Comparison of ENCODE assay signal across 8 mouse cellular contexts in genomic region chr1:59487651-59488051, GRCm38 (mm10). TPM values are rescaled to one million over a fixed set of nuclear protein-coding genes. Genes with fewer than 3 reads are reported as not detected.
DNase-seq lines count a peak whose midpoint lies in the region; ATAC-seq lines count a peak whose summit lies in the region.

No protein-coding gene starts in this region.

- peak overlapping the region; percentile 53 for H3K4me2 ChIP-seq in heart, embryonic 14.5 days (ENCODE audit: low read length)
- H3K4me2 ChIP-seq in midbrain, embryonic 11.5 days: peak overlapping the region; percentile 28

- peak overlapping the region; percentile 87 for H3K4me3 ChIP-seq in embryonic facial prominence, embryonic 10.5 days
- peak overlapping the region; percentile 16 to 17; a peak in 2 of 4 replicates for H3K4me3 ChIP-seq in heart, embryonic 14.5 days (ENCODE audit: control insufficient read depth in 1 of 2, insufficient read depth in 1 of 2, low read depth in 1 of 2, low read length in 2 of 2)
- H3K4me3 ChIP-seq in midbrain, embryonic 11.5 days (ENCODE audit: low read depth, low read length): no peak overlapping the region; the same call in 1 of the 2 replicates

- intact Hi-C loops in heart, postnatal 25 days (cut with DNase I): loop anchor here (10.0 kb wide), 1 partner anchor 97 kb away; no protein-coding TSS in a partner anchor

- 0 out of 2 replicates have a peak, but pooled peaks cover 3% of the 10 kb centered on the region for H3K27me3 ChIP-seq in embryonic facial prominence, embryonic 10.5 days (replicated peaks; ENCODE audit: low read depth, poor library complexity, severe bottlenecking)
- H3K27me3 ChIP-seq in heart, embryonic 14.5 days (ENCODE audit: control insufficient read depth, insufficient read depth, low read length): peaks cover 20% of the 10 kb centered on the region
- H3K27me3 ChIP-seq in midbrain, embryonic 11.5 days (ENCODE audit: control insufficient read depth, insufficient read depth, low read length): peaks cover 3% of the 10 kb centered on the region; the same call in 1 of the 2 replicates

- H3K9ac ChIP-seq in heart, embryonic 14.5 days (ENCODE audit: low read length): peak overlapping the region; percentile 12; the same call in 1 of the 2 replicates
- peak overlapping the region; percentile 28; the same call in 1 of the 2 replicates for H3K9ac ChIP-seq in midbrain, embryonic 11.5 days (ENCODE audit: low read length)

- peak; percentile 94 for DNase-seq in heart, adult 11 months
- no peak for DNase-seq in heart, postnatal 25 days (ENCODE audit: low spot score)
- peak; percentile 71 for DNase-seq in embryonic facial prominence, embryonic 10.5 days (ENCODE audit: low spot score)
- DNase-seq in kidney, postnatal 10 days: peak; percentile 53
- peak; percentile 92 for DNase-seq in midbrain, embryonic 11.5 days (ENCODE audit: low spot score, missing footprints)
- no peak for DNase-seq in left cerebral cortex, adult 11 months (ENCODE audit: low spot score)
- no peak for DNase-seq in right cerebral cortex, postnatal 36 days (ENCODE audit: low spot score in 2 of 2)

- ATAC-seq in heart, embryonic 14.5 days (ENCODE audit: insufficient number of reproducible peaks, insufficient read depth, low FRiP score, low read depth): no peak
- ATAC-seq in midbrain, embryonic 11.5 days (ENCODE audit: low FRiP score): no peak

- H3K4me1 ChIP-seq in embryonic facial prominence, embryonic 10.5 days: peaks cover 83% of the 10 kb centered on the region
- H3K4me1 ChIP-seq in heart, embryonic 14.5 days (ENCODE audit: control insufficient read depth in 2 of 2, insufficient read depth in 2 of 2, low read length in 2 of 2): peaks cover 16 to 32% of the 10 kb centered on the region in 2 experiments
- H3K4me1 ChIP-seq in midbrain, embryonic 11.5 days (ENCODE audit: control insufficient read depth, insufficient read depth, low read length): peaks cover 45% of the 10 kb centered on the region

- peaks cover 66% of the 10 kb centered on the region for H3K36me3 ChIP-seq in embryonic facial prominence, embryonic 10.5 days (replicated peaks)
- no peaks in the 10 kb centered on the region for H3K36me3 ChIP-seq in heart, embryonic 14.5 days (ENCODE audit: control insufficient read depth, insufficient read depth, low read length)
- H3K36me3 ChIP-seq in midbrain, embryonic 11.5 days (ENCODE audit: control insufficient read depth, insufficient read depth, low read length): no peaks in the 10 kb centered on the region

- 4% methylated on average over 10 of the region's 10 CpGs for WGBS in embryonic facial prominence, embryonic 10.5 days
- WGBS in heart, embryonic 14.5 days: 7% methylated on average over 10 of the region's 10 CpGs
- WGBS in midbrain, embryonic 11.5 days: 3% methylated on average over 10 of the region's 10 CpGs

- H3K9me3 ChIP-seq in embryonic facial prominence, embryonic 10.5 days: no peaks in the 10 kb centered on the region
- no peaks in the 10 kb centered on the region for H3K9me3 ChIP-seq in heart, embryonic 14.5 days (ENCODE audit: control insufficient read depth, low read length)
- H3K9me3 ChIP-seq in midbrain, embryonic 11.5 days (ENCODE audit: control insufficient read depth, low read length): no peaks in the 10 kb centered on the region

- H3K27ac ChIP-seq in embryonic facial prominence, embryonic 10.5 days (replicated peaks): peak overlapping the region; percentile 55
- H3K27ac ChIP-seq in heart, embryonic 14.5 days (replicated peaks in 1 of 2; ENCODE audit: control insufficient read depth in 1 of 2, insufficient read depth in 1 of 2, low read depth in 2 of 2, low read length in 2 of 2): peak overlapping the region; percentile 19 to 56; a peak in 2 of 4 replicates
- H3K27ac ChIP-seq in midbrain, embryonic 11.5 days (ENCODE audit: low read depth, low read length): no peak overlapping the region; the same call in 1 of the 2 replicates

RNA-seq across cellular contexts. Expression of gene Fzd7, which starts 5.4 kb away (rescaled TPM):
- total RNA-seq in heart, postnatal 25 days (2021): 1 to 10 TPM; 5.6 to 6.9 TPM
- 12.7 and 14.4 TPM in 2 replicates for polyA plus RNA-seq in embryonic facial prominence, embryonic 10.5 days (2016; fragmentation: Nextera tagmentation; extraction: Ambion mirVana)
- 1.8 and 5.4 TPM in 2 replicates for polyA plus RNA-seq in heart, embryonic 14.5 days (2014; fragmentation: Nextera tagmentation; extraction: Ambion mirVana)
- polyA plus RNA-seq in midbrain, embryonic 11.5 days (2014; fragmentation: Nextera tagmentation; extraction: Ambion mirVana): 5.3 and 6.3 TPM in 2 replicates

RNA-seq across cellular contexts. Expression of gene Gm973, which starts 28.4 kb away (rescaled TPM):
- total RNA-seq in heart, postnatal 25 days (2021): under 1 TPM in 1 of 2 experiments, not detected in 1; 0.61 TPM
- polyA plus RNA-seq in embryonic facial prominence, embryonic 10.5 days (2016; fragmentation: Nextera tagmentation; extraction: Ambion mirVana): 1.2 and 3.6 TPM in 2 replicates
- polyA plus RNA-seq in heart, embryonic 14.5 days (2014; fragmentation: Nextera tagmentation; extraction: Ambion mirVana): not detected in 2 replicates
- polyA plus RNA-seq in midbrain, embryonic 11.5 days (2014; fragmentation: Nextera tagmentation; extraction: Ambion mirVana): 7.0 and 7.1 TPM in 2 replicates

Comparison
In these comparisons a context has a peak if more than half of its experiments do, and no peak if none do; other contexts are left out.
1. DNase-seq: peak in heart, adult 11 months (single experiment), embryonic facial prominence, embryonic 10.5 days (single experiment), kidney, postnatal 10 days (single experiment) and midbrain, embryonic 11.5 days (single experiment); none in heart, postnatal 25 days (single experiment), left cerebral cortex, adult 11 months (single experiment) and right cerebral cortex, postnatal 36 days (0 of 2).